Mouse (Mus musculus) CH12.LX (cell line): ENCODE results near the gene Tmem243.

Experiments used
- CTCF ChIP-seq, 2 experiments: IDR thresholded peaks in 1 of 2; conservative IDR thresholded peaks in 1 of 2; 2 replicates each; pipeline ENCODE4 v1.5.1; 2011 to 2012; ENCODE audit warnings: low read depth in 2 of 2, low read length in 2 of 2, improper control_type of control experiment in 1 of 2, inconsistent platforms in 1 of 2, mild to moderate bottlenecking in 1 of 2, moderate library complexity in 1 of 2
- E2F4 ChIP-seq: IDR thresholded peaks from 2 replicates; pipeline ENCODE4 v1.6.1; 2011; ENCODE audit warnings: low read depth, low read length, improper control_type of control experiment; ENCODE audit not compliant: insufficient replicate concordance
- HCFC1 ChIP-seq: IDR thresholded peaks from 2 replicates; pipeline ENCODE4 v1.6.1; 2012; ENCODE audit warnings: low read depth, mild to moderate bottlenecking, inconsistent platforms, low read length, improper control_type of control experiment
- JUND ChIP-seq: conservative IDR thresholded peaks from 2 replicates; pipeline ENCODE4 v1.6.1; 2011; ENCODE audit warnings: low read depth, low read length, improper control_type of control experiment
- MAFK ChIP-seq: IDR thresholded peaks from 2 replicates; pipeline ENCODE4 v1.6.1; 2011; ENCODE audit warnings: low read length, improper control_type of control experiment; ENCODE audit not compliant: insufficient replicate concordance
- MXI1 ChIP-seq: IDR thresholded peaks from 2 replicates; pipeline ENCODE4 v1.6.1; 2011; ENCODE audit warnings: mild to moderate bottlenecking, low read depth, low read length, improper control_type of control experiment
- POLR2A ChIP-seq: IDR thresholded peaks from 2 replicates; pipeline ENCODE4 v1.6.1; 2011; ENCODE audit warnings: low read depth, mild to moderate bottlenecking, improper control_type of control experiment, low read length
- SIN3A ChIP-seq: IDR thresholded peaks from 2 replicates; pipeline ENCODE4 v1.6.1; 2012; ENCODE audit warnings: low read length, improper control_type of control experiment, inconsistent platforms
- USF2 ChIP-seq: conservative IDR thresholded peaks from 2 replicates; pipeline ENCODE4 v1.6.1; 2011; ENCODE audit warnings: low read depth, low read length, improper control_type of control experiment

GRCm38 (mm10) chr5:9103958-9104357, 3.5 kb downstream of the Tmem243 start:
- TF ChIP-seq CTCF (conservative IDR thresholded peaks at IDR 0.05 in 1 of 2, IDR thresholded peaks at IDR 0.05 in 1 of 2; ENCODE audit: low read depth in 2 of 2, low read length in 2 of 2) (no peak), HCFC1 (no peak), POLR2A (no peak), USF2 (no peak), JUND (no peak), SIN3A (no peak), E2F4 (no peak), MAFK (no peak), MXI1 (no peak)
